Mouse (Mus musculus) lung, postnatal 0 days (tissue): Measurements from ENCODE around the gene Tubb5. TPM values are rescaled to one million over a fixed set of nuclear protein-coding genes. Genes with fewer than 3 reads are reported as not detected.

ENCODE experiments used
- ATAC-seq: fragments of 200-750 bp; cut with Nextera tagmentation; 2 replicates; pipeline ENCODE4 v1.8.0; 2017; ENCODE audit warnings: moderate library complexity
- DNase-seq: peaks from one replicate; pipeline ENCODE4 v3.0.0-alpha.2; 2016; ENCODE audit warnings: low spot score
- H3K27ac ChIP-seq: fragments of 300-500 bp; sonication (generic); 2 replicates; pipeline ENCODE4 v1.5.1; 2014; ENCODE audit warnings: antibody characterized with exemption, mild to moderate bottlenecking, low read length, mixed read lengths
- H3K27me3 ChIP-seq: fragments of 300-500 bp; sonication (generic); replicated peaks from 2 replicates; pipeline ENCODE4 v1.6.1; 2014; ENCODE audit warnings: low read length, mixed read lengths; ENCODE audit not compliant: insufficient read depth
- H3K36me3 ChIP-seq: fragments of 300-500 bp; sonication (generic); 2 replicates; pipeline ENCODE4 v1.6.1; 2014; ENCODE audit warnings: low read length, mixed read lengths; ENCODE audit not compliant: insufficient read depth
- H3K4me1 ChIP-seq: fragments of 300-500 bp; sonication (generic); 2 replicates; pipeline ENCODE4 v1.6.1; 2014; ENCODE audit warnings: antibody characterized with exemption, low read depth, low read length, mixed read lengths; ENCODE audit not compliant: insufficient read depth
- H3K4me2 ChIP-seq: fragments of 300-500 bp; sonication (generic); replicated peaks from 2 replicates; pipeline ENCODE4 v1.6.1; 2014; ENCODE audit warnings: low read depth, mild to moderate bottlenecking, low read length, moderate library complexity, mixed read lengths
- H3K4me3 ChIP-seq: fragments of 300-500 bp; sonication (generic); 2 replicates; pipeline ENCODE4 v1.5.1; 2014; ENCODE audit warnings: low read depth, low read length
- H3K9ac ChIP-seq: fragments of 300-500 bp; sonication (generic); replicated peaks from 2 replicates; pipeline ENCODE4 v1.6.1; 2014; ENCODE audit warnings: low read depth, mild to moderate bottlenecking
- H3K9me3 ChIP-seq: fragments of 300-500 bp; sonication (generic); 2 replicates; pipeline ENCODE4 v1.6.1; 2016; ENCODE audit warnings: low read length, mixed read lengths
- CTCF ChIP-seq: IDR thresholded peaks from 2 replicates; pipeline ENCODE4 v1.5.1; 2016; ENCODE audit warnings: antibody characterized with exemption, mild to moderate bottlenecking
- EP300 ChIP-seq: IDR thresholded peaks from 2 replicates; pipeline ENCODE4 v1.6.1; 2016; ENCODE audit warnings: antibody characterized with exemption, mild to moderate bottlenecking, control low read depth
- whole genome bisulfite sequencing: fragments of 180-500 bp; shearing (Covaris S2); extraction: QIAGEN DNeasy Blood & Tissue Kit; methylation state at CpG from one replicate; pipeline ENCODE4 v1.1.7; 2014; 5-methylcytosine and 5-hydroxymethylcytosine counted together
- polyA plus RNA-seq: library from polyadenylated mRNA; unstranded; fragments of >200 nt; fragmentation: Nextera tagmentation; extraction: Ambion mirVana; gene quantifications from 2 replicates; pipeline ENCODE4 v1.2.1, GENCODE M21; 2015

Tubb5 gene
- polyA plus RNA-seq, 1 experiment from 2014 or later: 292 TPM

GRCm38 (mm10) chr17:35873774-35874519 lies 35.8 kb upstream of the Tubb5 start:
- H3K4me3 ChIP-seq: no peak overlapping the region
- H3K27ac ChIP-seq: no peak overlapping the region
- TF ChIP-seq CTCF (peak; percentile 98), EP300 (no peak)
- no peaks in the 10 kb centered on the region for H3K9me3 ChIP-seq
- peak; percentile 89 for DNase-seq
- H3K4me2 ChIP-seq: no peak overlapping the region; the same call in 1 of the 2 replicates
- peak; percentile 26; the same call in 1 of the 2 replicates for ATAC-seq
- H3K36me3 ChIP-seq: no peaks in the 10 kb centered on the region
- 31% methylated on average over 21 of the region's 21 CpGs for WGBS
- no peak overlapping the region for H3K9ac ChIP-seq
- H3K27me3 ChIP-seq: no peaks in the 10 kb centered on the region
- peaks cover 2% of the 10 kb centered on the region; the same call in 1 of the 2 replicates for H3K4me1 ChIP-seq

- H3K9ac ChIP-seq: no peak overlapping the region
- ATAC-seq (no peak), DNase-seq (peak; percentile 29)
- no peaks in the 10 kb centered on the region for H3K27me3 ChIP-seq
- peak overlapping the region; percentile 90 for H3K27ac ChIP-seq
- TF ChIP-seq CTCF (peak; percentile 76), EP300 (peak; percentile 48)
- WGBS: 58% methylated on average over 8 of the region's 8 CpGs
- no peaks in the 10 kb centered on the region for H3K36me3 ChIP-seq
- peak overlapping the region; percentile 88 for H3K4me2 ChIP-seq
- no peaks in the 10 kb centered on the region for H3K9me3 ChIP-seq
- peaks cover 2% of the 10 kb centered on the region; the same call in 1 of the 2 replicates for H3K4me1 ChIP-seq
- H3K4me3 ChIP-seq: peak overlapping the region; percentile 26
Observed at GRCm38 (mm10) chr17:35870884-35871696, 33.0 kb upstream of the Tubb5 start.

- 21% methylated on average over 9 of the region's 9 CpGs for WGBS
- H3K9me3 ChIP-seq: no peaks in the 10 kb centered on the region
- ATAC-seq: peak; percentile 72
Observed at GRCm38 (mm10) chr17:35870151-35870883, 32.2 kb upstream of the Tubb5 start.

GRCm38 (mm10) chr17:35869346-35870067 lies 31.4 kb upstream of the Tubb5 start:
- DNase-seq: peak; percentile 76
- TF ChIP-seq EP300 (peak; percentile 9; the same call in 1 of the 2 replicates), CTCF (no peak)

More at GRCm38 (mm10) chr17:35870151-35870883, 32.2 kb upstream of the Tubb5 start:
- H3K36me3 ChIP-seq: no peaks in the 10 kb centered on the region
- H3K9ac ChIP-seq: peak overlapping the region; percentile 38; the same call in 1 of the 2 replicates
- peak overlapping the region; percentile 90 for H3K27ac ChIP-seq
- no peaks in the 10 kb centered on the region for H3K27me3 ChIP-seq
- TF ChIP-seq EP300 (peak; percentile 47), CTCF (peak; percentile 11; the same call in 1 of the 2 replicates)
- DNase-seq: peak; percentile 83
- H3K4me2 ChIP-seq: peak overlapping the region; percentile 88
- peaks cover 2% of the 10 kb centered on the region; the same call in 1 of the 2 replicates for H3K4me1 ChIP-seq
- peak overlapping the region; percentile 51 for H3K4me3 ChIP-seq

GRCm38 (mm10) chr17:35868961-35869345 lies 30.8 kb upstream of the Tubb5 start:
- WGBS: 6% methylated on average over 7 of the region's 7 CpGs
- Histone ChIP-seq H3K36me3 (no peaks in the 10 kb centered on the region), H3K27ac (peak overlapping the region; percentile 90), H3K9ac (peak overlapping the region; percentile 68), H3K9me3 (no peaks in the 10 kb centered on the region), H3K4me3 (peak overlapping the region; percentile 51), H3K27me3 (no peaks in the 10 kb centered on the region), H3K4me1 (peaks cover 5% of the 10 kb centered on the region), H3K4me2 (peak overlapping the region; percentile 88)
- ATAC-seq (no peak), DNase-seq (no peak)
- TF ChIP-seq CTCF (no peak), EP300 (no peak)

More at GRCm38 (mm10) chr17:35869346-35870067, 31.4 kb upstream of the Tubb5 start:
- peak overlapping the region; percentile 90 for H3K27ac ChIP-seq
- H3K4me1 ChIP-seq: peaks cover 5% of the 10 kb centered on the region
- H3K9ac ChIP-seq: peak overlapping the region; percentile 68
- no peaks in the 10 kb centered on the region for H3K27me3 ChIP-seq
- H3K4me2 ChIP-seq: peak overlapping the region; percentile 88
- peak overlapping the region; percentile 51 for H3K4me3 ChIP-seq
- no peaks in the 10 kb centered on the region for H3K9me3 ChIP-seq
- H3K36me3 ChIP-seq: no peaks in the 10 kb centered on the region
- WGBS: under 1% methylated on average over 7 of the region's 7 CpGs
- ATAC-seq: peak; percentile 21
